Mouse (Mus musculus): Measurements from ENCODE around the gene Taf8. TPM values are rescaled to one million over a fixed set of nuclear protein-coding genes. Genes with fewer than 3 reads are reported as not detected.

Gene Taf8
- total and polyA plus RNA-seq, 3 experiments, result 15.2 to 25.7 TPM; not detected in 1

DNA sequence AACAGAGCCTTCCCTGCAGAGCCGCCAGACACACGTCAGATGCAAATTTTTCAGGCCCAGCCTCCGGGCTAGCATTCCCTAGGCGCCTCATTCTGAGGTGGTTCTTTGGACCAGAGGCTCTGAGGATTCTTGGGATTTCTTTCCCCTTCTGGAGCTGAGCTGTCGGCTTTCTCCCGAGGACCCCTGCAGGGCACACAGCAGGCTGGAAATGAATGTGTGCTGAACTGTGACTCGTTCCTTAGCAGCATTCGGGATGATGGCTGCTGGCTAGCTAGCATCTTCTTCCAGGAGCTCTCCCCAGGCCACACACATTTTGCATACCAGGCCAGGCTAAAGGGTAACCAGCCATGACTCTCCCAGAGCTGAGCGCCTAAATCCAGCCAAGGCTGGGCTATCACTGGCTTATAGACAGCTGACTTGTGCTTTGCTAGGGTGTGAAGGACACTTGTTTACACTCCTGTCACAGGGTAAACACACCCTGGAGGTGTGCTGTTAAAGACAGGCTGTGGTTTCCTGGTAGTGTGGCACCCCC, 61.7 kb downstream of the Taf8 start:
- TF ChIP-seq CTCF (IDR thresholded peaks at IDR 0.05 in 2 of 3, conservative IDR thresholded peaks at IDR 0.05 in 1 of 3; ENCODE audit: control insufficient read depth in 1 of 3, insufficient read depth in 1 of 3, low read depth in 2 of 3, low read length in 3 of 3, poor library complexity in 1 of 3, severe bottlenecking in 1 of 3), result no peak
- no peak for TF ChIP-seq SMC3 (IDR thresholded peaks at IDR 0.05; ENCODE audit: low read depth, low read length)
- no peak for TF ChIP-seq ZC3H11A (IDR thresholded peaks at IDR 0.05; ENCODE audit: low read depth, low read length)
- TF ChIP-seq RCOR1 (IDR thresholded peaks at IDR 0.05; ENCODE audit: low read depth, low read length), result no peak
- TF ChIP-seq GATA1 (IDR thresholded peaks at IDR 0.05; ENCODE audit: low read depth, low read length), result no peak
- no peak for TF ChIP-seq EP300 (IDR thresholded peaks at IDR 0.05; ENCODE audit: low read depth in 1 of 2, low read length in 2 of 2)
- TF ChIP-seq RAD21 (IDR thresholded peaks at IDR 0.05; ENCODE audit: low read depth, low read length), result no peak
- TF ChIP-seq JUND (IDR thresholded peaks at IDR 0.05; ENCODE audit: low read depth, low read length), result no peak
- no peak for TF ChIP-seq ETS1 (IDR thresholded peaks at IDR 0.05; ENCODE audit: low read depth, low read length)
- TF ChIP-seq NELFE (IDR thresholded peaks at IDR 0.05; ENCODE audit: low read depth, low read length), result no peak
- H3K4me3 ChIP-seq (ENCODE audit: control insufficient read depth in 1 of 2, insufficient read depth in 1 of 2, low read depth in 2 of 2, low read length in 2 of 2), result no peak overlapping the region
- H3K27me3 ChIP-seq (ENCODE audit: control insufficient read depth in 1 of 2, insufficient read depth in 2 of 2, low read length in 2 of 2), result no peaks in the 10 kb centered on the region; a peak in 2 of 4 replicates
- H3K36me3 ChIP-seq (ENCODE audit: control insufficient read depth in 1 of 2, insufficient read depth in 2 of 2, low read length in 2 of 2), result no peaks in the 10 kb centered on the region
- H3K9me3 ChIP-seq (replicated peaks; ENCODE audit: insufficient read depth, low read length), result no peaks in the 10 kb centered on the region
- DNase-seq (ENCODE audit: low read depth, low spot score), result no peak
- H3K9ac ChIP-seq (ENCODE audit: control insufficient read depth, low read depth, low read length, poor library complexity, severe bottlenecking), result no peak overlapping the region
- no peak overlapping the region for H3K27ac ChIP-seq (ENCODE audit: control insufficient read depth, low read depth, low read length)
- no peaks in the 10 kb centered on the region for H3K4me1 ChIP-seq (ENCODE audit: control insufficient read depth in 1 of 2, insufficient read depth in 2 of 2, low read length in 2 of 2)
- no peaks in the 10 kb centered on the region for H3K79me2 ChIP-seq (ENCODE audit: control insufficient read depth, insufficient read depth, low read length, poor library complexity)

DNA sequence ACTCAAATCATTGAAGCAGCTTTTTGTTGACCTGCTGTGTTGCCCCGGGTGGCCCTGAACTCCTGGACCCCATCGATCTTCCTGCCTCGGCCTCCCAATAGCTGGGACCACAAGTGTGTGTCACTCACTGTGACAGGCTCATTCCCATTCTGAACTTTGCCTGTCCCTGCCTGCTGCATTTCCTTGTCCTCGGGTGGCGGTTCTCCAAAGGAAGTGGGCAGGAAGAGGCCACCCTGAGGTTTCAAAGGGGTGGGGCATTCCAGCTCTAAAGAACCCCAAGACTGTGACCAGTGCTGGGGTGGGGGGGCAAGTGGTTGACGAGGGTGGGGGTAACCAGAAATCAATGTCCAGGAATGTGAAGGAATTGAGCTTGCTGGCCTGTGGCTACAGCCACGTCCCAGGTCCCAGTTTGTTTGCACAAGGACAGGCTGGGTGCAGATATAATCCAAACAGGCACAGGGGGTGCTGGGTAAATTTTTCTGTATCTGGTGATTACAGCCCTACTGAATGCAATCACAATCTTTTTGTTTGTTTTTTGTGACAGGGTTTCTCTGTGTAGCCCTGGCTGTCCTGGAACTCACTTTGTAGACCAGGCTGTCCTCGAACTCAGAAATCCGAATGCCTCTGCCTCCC, 62.6 kb downstream of the Taf8 start:
- Histone ChIP-seq H3K4me1 (ENCODE audit: control insufficient read depth in 1 of 2, insufficient read depth in 2 of 2, low read length in 2 of 2) (no peaks in the 10 kb centered on the region), H3K4me3 (ENCODE audit: control insufficient read depth in 1 of 2, insufficient read depth in 1 of 2, low read depth in 2 of 2, low read length in 2 of 2) (no peak overlapping the region)

DNA sequence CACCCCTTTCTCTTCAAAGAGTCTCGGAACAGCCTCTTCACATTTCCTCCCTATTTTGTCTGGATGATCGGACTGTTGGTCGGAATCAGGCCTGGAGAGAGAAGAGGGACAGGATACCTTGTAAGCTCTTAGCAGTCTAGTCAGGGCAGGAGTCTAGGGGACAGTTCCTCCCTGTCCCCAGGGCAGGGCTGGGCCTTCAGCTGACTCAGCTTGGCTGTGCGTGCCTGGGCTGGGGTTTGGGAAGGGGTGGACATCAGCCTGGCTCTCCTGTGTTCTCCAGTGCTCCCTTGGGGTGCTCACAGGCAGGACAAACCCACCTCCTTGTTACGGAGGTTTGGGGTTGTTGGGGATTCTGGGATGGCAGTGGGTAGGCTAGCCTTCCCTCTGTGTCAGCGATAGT, 63.5 kb downstream of the Taf8 start:
- H3K27ac ChIP-seq (ENCODE audit: control insufficient read depth, low read depth, low read length), result no peak overlapping the region
- DNase-seq (ENCODE audit: low read depth, low spot score), result no peak
- no peaks in the 10 kb centered on the region for H3K9me3 ChIP-seq (replicated peaks; ENCODE audit: insufficient read depth, low read length)
- H3K9ac ChIP-seq (ENCODE audit: control insufficient read depth, low read depth, low read length, poor library complexity, severe bottlenecking), result no peak overlapping the region
- no peaks in the 10 kb centered on the region; a peak in 1 of 4 replicates for H3K27me3 ChIP-seq (ENCODE audit: control insufficient read depth in 1 of 2, insufficient read depth in 2 of 2, low read length in 2 of 2)
- no peak overlapping the region for H3K4me3 ChIP-seq (ENCODE audit: control insufficient read depth in 1 of 2, insufficient read depth in 1 of 2, low read depth in 2 of 2, low read length in 2 of 2)
- no peaks in the 10 kb centered on the region for H3K79me2 ChIP-seq (ENCODE audit: control insufficient read depth, insufficient read depth, low read length, poor library complexity)
- H3K4me1 ChIP-seq (ENCODE audit: control insufficient read depth in 1 of 2, insufficient read depth in 2 of 2, low read length in 2 of 2), result no peaks in the 10 kb centered on the region
- TF ChIP-seq EP300 (IDR thresholded peaks at IDR 0.05; ENCODE audit: low read depth in 1 of 2, low read length in 2 of 2) (no peak), JUND (IDR thresholded peaks at IDR 0.05; ENCODE audit: low read depth, low read length) (no peak), MYB (IDR thresholded peaks at IDR 0.05; ENCODE audit: low read depth, low read length) (no peak), CHD1 (IDR thresholded peaks at IDR 0.05; ENCODE audit: low read depth, low read length) (no peak), MYC (IDR thresholded peaks at IDR 0.05; ENCODE audit: low read depth, low read length) (no peak), NELFE (IDR thresholded peaks at IDR 0.05; ENCODE audit: low read depth, low read length) (no peak), CHD2 (IDR thresholded peaks at IDR 0.05; ENCODE audit: low read length) (no peak), NRF1 (IDR thresholded peaks at IDR 0.05; ENCODE audit: insufficient read depth, low read depth, low read length, poor library complexity, severe bottlenecking) (no peak), CTCF (IDR thresholded peaks at IDR 0.05 in 2 of 3, conservative IDR thresholded peaks at IDR 0.05 in 1 of 3; ENCODE audit: control insufficient read depth in 1 of 3, insufficient read depth in 1 of 3, low read depth in 2 of 3, low read length in 3 of 3, poor library complexity in 1 of 3, severe bottlenecking in 1 of 3) (no peak), ZNF384 (IDR thresholded peaks at IDR 0.05; ENCODE audit: low read depth, low read length) (no peak), E2F4 (IDR thresholded peaks at IDR 0.05; ENCODE audit: borderline replicate concordance, low read depth, low read length) (no peak), MAX (IDR thresholded peaks at IDR 0.05; ENCODE audit: low read length) (no peak), SMC3 (IDR thresholded peaks at IDR 0.05; ENCODE audit: low read depth, low read length) (no peak), POLR2AphosphoS2 (IDR thresholded peaks at IDR 0.05; ENCODE audit: low read length) (no peak)
- no peaks in the 10 kb centered on the region for H3K36me3 ChIP-seq (ENCODE audit: control insufficient read depth in 1 of 2, insufficient read depth in 2 of 2, low read length in 2 of 2)

More for the DNA sequence above, 62.6 kb downstream of the Taf8 start:
- Histone ChIP-seq H3K9me3 (replicated peaks; ENCODE audit: insufficient read depth, low read length) (no peaks in the 10 kb centered on the region), H3K36me3 (ENCODE audit: control insufficient read depth in 1 of 2, insufficient read depth in 2 of 2, low read length in 2 of 2) (no peaks in the 10 kb centered on the region), H3K9ac (ENCODE audit: control insufficient read depth, low read depth, low read length, poor library complexity, severe bottlenecking) (no peak overlapping the region), H3K79me2 (ENCODE audit: control insufficient read depth, insufficient read depth, low read length, poor library complexity) (no peaks in the 10 kb centered on the region), H3K27ac (ENCODE audit: control insufficient read depth, low read depth, low read length) (no peak overlapping the region), H3K27me3 (ENCODE audit: control insufficient read depth in 1 of 2, insufficient read depth in 2 of 2, low read length in 2 of 2) (no peaks in the 10 kb centered on the region; a peak in 1 of 4 replicates)
- TF ChIP-seq TCF12 (IDR thresholded peaks at IDR 0.05; ENCODE audit: low read depth, low read length), result no peak
- DNase-seq (ENCODE audit: low read depth, low spot score), result no peak
